10 mouse cellular contexts compared by ENCODE assay signal in the genomic region with DNA sequence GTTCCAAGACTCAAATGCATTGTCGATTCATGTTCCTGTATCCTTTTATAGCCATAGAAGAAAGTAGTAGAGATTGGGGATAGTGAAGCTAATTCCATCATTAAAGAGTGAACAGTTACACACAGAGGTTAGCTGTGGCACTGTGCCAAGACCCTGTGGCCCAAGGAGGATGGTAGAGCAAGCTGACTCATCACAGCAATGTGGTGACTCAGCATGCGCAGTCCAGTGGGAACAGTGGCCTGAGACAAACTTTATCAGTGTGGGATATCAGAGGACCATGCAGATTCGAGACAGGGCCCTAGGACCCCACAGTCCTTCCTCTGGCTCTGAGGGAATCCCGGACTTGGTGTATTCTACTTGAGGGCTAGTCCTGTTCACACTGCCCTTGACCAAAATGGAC. TPM values are rescaled to one million over a fixed set of nuclear protein-coding genes. Genes with fewer than 3 reads are reported as not detected.
DNase-seq lines count a peak whose midpoint lies in the region; ATAC-seq and TF ChIP-seq lines count a peak whose summit lies in the region.
"Had no signal": no experiment of that assay in that cellular context is flagged by ENCODE, and none has a peak within 500 bp of the region (broad histone marks: within the 10 kb centered on the region; RNA-seq: fewer than 3 reads in every experiment).

No protein-coding gene starts in this region.

- peaks cover 21% of the 10 kb centered on the region for H3K4me1 ChIP-seq in G1E (ENCODE audit: insufficient read depth, low read depth, low read length)
- no peaks in the 10 kb centered on the region for H3K4me1 ChIP-seq in limb, embryonic 10.5 days

- H3K27ac ChIP-seq in limb, embryonic 10.5 days: no peak overlapping the region
- H3K27ac ChIP-seq: kidney, postnatal 0 days had no signal

- peak; percentile 33 for DNase-seq in kidney, postnatal 14 days
- no peak for DNase-seq in kidney, adult 9 months
- DNase-seq in G1E (ENCODE audit: low spot score): no peak
- DNase-seq in adrenal gland, postnatal 36 days: peak; percentile 92 to 93
- peak; percentile 35 to 65 for DNase-seq in kidney, postnatal 36 days
- no peak for DNase-seq in limb, embryonic 10.5 days (ENCODE audit: low spot score)
- DNase-seq in gastrocnemius, postnatal 14 days: no peak
- no peak for DNase-seq in yolk sac, embryonic 10.5 days (ENCODE audit: low spot score)
- DNase-seq: lung, adult 2 months had no signal

- peaks cover 99% of the 10 kb centered on the region for H3K36me3 ChIP-seq in G1E (replicated peaks)
- H3K36me3 ChIP-seq in limb, embryonic 10.5 days: peaks cover 100% of the 10 kb centered on the region

- intact Hi-C loops in gastrocnemius, postnatal 14 days (cut with DNase I; ENCODE audit: low total_unique reads): no loop called here

- peak; percentile 67; the same call in 1 of the 2 replicates for ATAC-seq in G1E (ENCODE audit: extremely low read depth, insufficient number of reproducible peaks, low FRiP score, poor library complexity, severe bottlenecking)

- no peaks in the 10 kb centered on the region for H3K27me3 ChIP-seq in G1E (ENCODE audit: insufficient read depth, low read length)
- H3K27me3 ChIP-seq in limb, embryonic 10.5 days (ENCODE audit: low read depth, poor library complexity, severe bottlenecking): no peaks in the 10 kb centered on the region

- WGBS in limb, embryonic 10.5 days: 92% methylated on average over 4 of the region's 4 CpGs

- H3K9me3 ChIP-seq in G1E (replicated peaks): no peaks in the 10 kb centered on the region
- H3K9me3 ChIP-seq in limb, embryonic 10.5 days (replicated peaks): no peaks in the 10 kb centered on the region

- no peak for TF ChIP-seq CTCF in G1E (IDR thresholded peaks at IDR 0.05; ENCODE audit: low read depth, low read length)

- H3K4me3 ChIP-seq in G1E (ENCODE audit: low read depth, low read length): no peak overlapping the region
- no peak overlapping the region for H3K4me3 ChIP-seq in limb, embryonic 10.5 days

RNA-seq across cellular contexts. Expression of a gene that starts 17.2 kb away (rescaled TPM):
- total RNA-seq in G1E (2014; fragmentation: Nextera tagmentation): 190 and 216 TPM in 2 replicates
- 78.5 and 83.4 TPM in 2 replicates for total RNA-seq in G1E (2017)
- polyA plus RNA-seq in G1E (2012): 90.5 and 91.0 TPM in 2 replicates
- 10 to 100 TPM; 44.8 to 55.6 TPM for total RNA-seq in adrenal gland, postnatal 36 days (2021)
- 54.4 and 57.5 TPM in 2 replicates for polyA plus RNA-seq in limb, embryonic 10.5 days (2016; fragmentation: Nextera tagmentation; extraction: Ambion mirVana)
- 10 to 100 TPM; 24.2 to 33.3 TPM for total RNA-seq in gastrocnemius, postnatal 14 days (2021)

Comparison
In these comparisons a context has a peak if more than half of its experiments do, and no peak if none do; other contexts are left out.
1. DNase-seq: peak in kidney, postnatal 14 days (single experiment), adrenal gland, postnatal 36 days (2 of 2) and kidney, postnatal 36 days (2 of 2); none in kidney, adult 9 months (single experiment), G1E (single experiment), limb, embryonic 10.5 days (single experiment), gastrocnemius, postnatal 14 days (single experiment) and yolk sac, embryonic 10.5 days (single experiment).